Mouse (Mus musculus): ENCODE data around the gene Ms4a6c. TPM values are rescaled to one million over a fixed set of nuclear protein-coding genes. Genes with fewer than 3 reads are reported as not detected.
"Not testable (repeated sequence)": the region's sequence is repeated elsewhere in the genome, so short reads cannot be mapped to it uniquely, and the experiment has no call there.

The Ms4a6c gene
- 2.5 and 5.9 TPM in 2 replicates for total RNA-seq (2014; rRNA removed)
- polyA plus RNA-seq (2015; fragmentation: Nextera tagmentation; extraction: Ambion mirVana), result 2.5 and 3.0 TPM in 2 replicates

GRCm38 (mm10) chr19:11469215-11469614 lies at the start of gene Ms4a6c:
Gene Ms4a6c (plus strand): TSS chr19:11469366.
- H3K4me3 ChIP-seq (ENCODE audit: low read depth, low read length); DNase-seq; H3K4me2 ChIP-seq (ENCODE audit: low read depth); H3K4me1 ChIP-seq (ENCODE audit: insufficient read depth); H3K9ac ChIP-seq; H3K9me3 ChIP-seq (ENCODE audit: low read length); H3K27ac ChIP-seq (ENCODE audit: low read depth, low read length); H3K27me3 ChIP-seq (ENCODE audit: insufficient read depth, low read length); H3K36me3 ChIP-seq (ENCODE audit: insufficient read depth); ATAC-seq: not testable (repeated sequence)
- 85% methylated on average over 4 of the region's 4 CpGs for WGBS

- H3K27me3 ChIP-seq (ENCODE audit: insufficient read depth, low read length); ATAC-seq; H3K36me3 ChIP-seq (ENCODE audit: insufficient read depth); H3K9ac ChIP-seq; H3K4me2 ChIP-seq (ENCODE audit: low read depth); H3K9me3 ChIP-seq (ENCODE audit: low read length); H3K4me3 ChIP-seq (ENCODE audit: low read depth, low read length); H3K27ac ChIP-seq (ENCODE audit: low read depth, low read length); DNase-seq; H3K4me1 ChIP-seq (ENCODE audit: insufficient read depth): not testable (repeated sequence)
- WGBS, result 82% methylated on average over 1 of the region's 1 CpGs
These were observed 38.0 kb upstream of the Ms4a6c start for GRCm38 (mm10) chr19:11431209-11431608.

- no peaks in the 10 kb centered on the region for H3K36me3 ChIP-seq (ENCODE audit: insufficient read depth)
- no peaks in the 10 kb centered on the region for H3K27me3 ChIP-seq (ENCODE audit: insufficient read depth, low read length)
- H3K27ac ChIP-seq (ENCODE audit: low read depth, low read length), result no peak overlapping the region
- no peak overlapping the region for H3K4me2 ChIP-seq (ENCODE audit: low read depth)
- DNase-seq, result no peak
- H3K9ac ChIP-seq, result no peak overlapping the region
- H3K9me3 ChIP-seq (ENCODE audit: low read length), result no peaks in the 10 kb centered on the region
- H3K4me3 ChIP-seq (ENCODE audit: low read depth, low read length), result no peak overlapping the region
- WGBS, result 90% methylated on average over 4 of the region's 4 CpGs
- no peak for TF ChIP-seq CTCF (IDR thresholded peaks at IDR 0.05; ENCODE audit: low read depth)
- no peaks in the 10 kb centered on the region for H3K4me1 ChIP-seq (ENCODE audit: insufficient read depth)
- ATAC-seq, result no peak
These were observed 33.9 kb upstream of the Ms4a6c start for GRCm38 (mm10) chr19:11435058-11435834.

- no peak within 1 kb of the TSS for H3K27ac ChIP-seq (ENCODE audit: low read depth, low read length)
- H3K9me3 ChIP-seq (ENCODE audit: low read length), result no peaks in the 10 kb centered on the region
- no peak for DNase-seq
- H3K4me1 ChIP-seq (ENCODE audit: insufficient read depth), result no peaks in the 10 kb centered on the region
- H3K9ac ChIP-seq, result no peak within 1 kb of the TSS
- H3K4me3 ChIP-seq (ENCODE audit: low read depth, low read length), result no peak within 1 kb of the TSS
- H3K27me3 ChIP-seq (ENCODE audit: insufficient read depth, low read length), result no peaks in the 10 kb centered on the region
- TF ChIP-seq CTCF (IDR thresholded peaks at IDR 0.05; ENCODE audit: low read depth), result no peak
- no peak for ATAC-seq
- no peaks in the 10 kb centered on the region for H3K36me3 ChIP-seq (ENCODE audit: insufficient read depth)
- no peak within 1 kb of the TSS for H3K4me2 ChIP-seq (ENCODE audit: low read depth)
These were observed 25.8 kb upstream of the Ms4a6c start, which contains the start of gene Ms4a4b for GRCm38 (mm10) chr19:11443338-11443737. Gene Ms4a4b (plus strand): TSS chr19:11443553.

- Histone ChIP-seq H3K4me1 (ENCODE audit: insufficient read depth) (no peaks in the 10 kb centered on the region), H3K4me3 (ENCODE audit: low read depth, low read length) (no peak overlapping the region), H3K9me3 (ENCODE audit: low read length) (no peaks in the 10 kb centered on the region), H3K36me3 (ENCODE audit: insufficient read depth) (no peaks in the 10 kb centered on the region), H3K27me3 (ENCODE audit: insufficient read depth, low read length) (no peaks in the 10 kb centered on the region), H3K4me2 (ENCODE audit: low read depth) (no peak overlapping the region), H3K27ac (ENCODE audit: low read depth, low read length) (no peak overlapping the region), H3K9ac (no peak overlapping the region)
- ATAC-seq, result no peak
- no peak for TF ChIP-seq CTCF (IDR thresholded peaks at IDR 0.05; ENCODE audit: low read depth)
- WGBS, result 89% methylated on average over 5 of the region's 5 CpGs
- DNase-seq, result no peak
These were observed 25.2 kb upstream of the Ms4a6c start for GRCm38 (mm10) chr19:11443964-11444363.

- Histone ChIP-seq H3K36me3 (ENCODE audit: insufficient read depth) (no peaks in the 10 kb centered on the region), H3K9ac (no peak overlapping the region), H3K9me3 (ENCODE audit: low read length) (no peaks in the 10 kb centered on the region), H3K27me3 (ENCODE audit: insufficient read depth, low read length) (no peaks in the 10 kb centered on the region), H3K4me3 (ENCODE audit: low read depth, low read length) (no peak overlapping the region), H3K27ac (ENCODE audit: low read depth, low read length) (no peak overlapping the region), H3K4me1 (ENCODE audit: insufficient read depth) (no peaks in the 10 kb centered on the region), H3K4me2 (ENCODE audit: low read depth) (no peak overlapping the region)
- 90% methylated on average over 2 of the region's 2 CpGs for WGBS
- no peak for TF ChIP-seq CTCF (IDR thresholded peaks at IDR 0.05; ENCODE audit: low read depth)
- ATAC-seq, result no peak
- DNase-seq, result no peak
These were observed 21.9 kb upstream of the Ms4a6c start for GRCm38 (mm10) chr19:11447238-11447637.

GRCm38 (mm10) chr19:11459041-11459440 lies 10.1 kb upstream of the Ms4a6c start:
- H3K4me1 ChIP-seq (ENCODE audit: insufficient read depth); DNase-seq; H3K36me3 ChIP-seq (ENCODE audit: insufficient read depth); H3K9ac ChIP-seq; H3K27me3 ChIP-seq (ENCODE audit: insufficient read depth, low read length); H3K27ac ChIP-seq (ENCODE audit: low read depth, low read length); ATAC-seq; H3K4me3 ChIP-seq (ENCODE audit: low read depth, low read length); H3K9me3 ChIP-seq (ENCODE audit: low read length); H3K4me2 ChIP-seq (ENCODE audit: low read depth): not testable (repeated sequence)
- 81% methylated on average over 2 of the region's 4 CpGs for WGBS

GRCm38 (mm10) chr19:11464795-11465194 lies 4.4 kb upstream of the Ms4a6c start:
- DNase-seq; ATAC-seq; H3K27me3 ChIP-seq (ENCODE audit: insufficient read depth, low read length); H3K4me2 ChIP-seq (ENCODE audit: low read depth); H3K9ac ChIP-seq; H3K27ac ChIP-seq (ENCODE audit: low read depth, low read length); H3K4me3 ChIP-seq (ENCODE audit: low read depth, low read length); H3K9me3 ChIP-seq (ENCODE audit: low read length); H3K36me3 ChIP-seq (ENCODE audit: insufficient read depth); H3K4me1 ChIP-seq (ENCODE audit: insufficient read depth): not testable (repeated sequence)
- 73% methylated on average over 1 of the region's 1 CpGs for WGBS
